Mouse (Mus musculus) heart, embryonic 16.5 days (tissue): ENCODE data around the gene Dab1. TPM values are rescaled to one million over a fixed set of nuclear protein-coding genes. Genes with fewer than 3 reads are reported as not detected.

Experiments used
- ATAC-seq: fragments of 200-750 bp; cut with Nextera tagmentation; replicated peaks from 2 replicates; pipeline ENCODE4 v1.8.0; 2017; ENCODE audit warnings: moderate number of reproducible peaks; ENCODE audit not compliant: insufficient read depth, low FRiP score; ENCODE audit errors: extremely low read depth
- H3K27ac ChIP-seq: fragments of 300-500 bp; sonication (generic); 2 replicates; pipeline ENCODE4 v1.5.1; 2014; ENCODE audit warnings: mild to moderate bottlenecking, low read length, control low read depth, moderate library complexity
- H3K27me3 ChIP-seq: fragments of 300-500 bp; sonication (generic); 2 replicates; pipeline ENCODE4 v1.6.1; 2014; ENCODE audit warnings: low read length, mixed read lengths; ENCODE audit not compliant: control insufficient read depth, insufficient read depth
- H3K36me3 ChIP-seq: fragments of 300-500 bp; sonication (generic); 2 replicates; pipeline ENCODE4 v1.6.1; 2014; ENCODE audit not compliant: control insufficient read depth, insufficient read depth
- H3K4me1 ChIP-seq: fragments of 300-500 bp; sonication (generic); 2 replicates; pipeline ENCODE4 v1.6.1; 2014; ENCODE audit warnings: low read length, mixed read lengths; ENCODE audit not compliant: control insufficient read depth, insufficient read depth
- H3K4me2 ChIP-seq: fragments of 300-500 bp; sonication (generic); 2 replicates; pipeline ENCODE4 v1.6.1; 2014; ENCODE audit warnings: low read depth, mild to moderate bottlenecking, control low read depth, low read length
- H3K4me3 ChIP-seq: fragments of 300-500 bp; sonication (generic); 2 replicates; pipeline ENCODE4 v1.5.1; 2014; ENCODE audit warnings: mild to moderate bottlenecking, control low read depth, low read length
- H3K9ac ChIP-seq: fragments of 300-500 bp; sonication (generic); 2 replicates; pipeline ENCODE4 v1.6.1; 2014; ENCODE audit warnings: low read length, control low read depth
- H3K9me3 ChIP-seq: fragments of 300-500 bp; sonication (generic); replicated peaks from 2 replicates; pipeline ENCODE4 v1.6.1; 2016; ENCODE audit warnings: low read length; ENCODE audit not compliant: control insufficient read depth
- WGBS: fragments of 180-500 bp; shearing (Covaris S2); extraction: QIAGEN DNeasy Blood & Tissue Kit; methylation state at CpG from one replicate; pipeline ENCODE4 v1.1.7; 2014; 5-methylcytosine and 5-hydroxymethylcytosine counted together
- polyA plus RNA-seq: library from polyadenylated mRNA; unstranded; fragments of >200 nt; fragmentation: Nextera tagmentation; extraction: Ambion mirVana; gene quantifications from 2 replicates; pipeline ENCODE4 v1.2.1, GENCODE M21; 2015

Dab1 gene
- polyA plus RNA-seq, 1 experiment from 2014 or later = 0.85 TPM

- Histone ChIP-seq H3K27me3 (peaks cover 45% of the 10 kb centered on the region), H3K9ac (no peak overlapping the region), H3K4me3 (no peak overlapping the region), H3K36me3 (no peaks in the 10 kb centered on the region), H3K4me1 (no peaks in the 10 kb centered on the region), H3K4me2 (no peak overlapping the region), H3K9me3 (no peaks in the 10 kb centered on the region), H3K27ac (no peak overlapping the region)
- ATAC-seq = no peak
- WGBS = 26% methylated on average over 18 of the region's 18 CpGs
These were observed 1.5 kb downstream of the Dab1 start for GRCm38 (mm10) chr4:103620590-103621155.

DNA sequence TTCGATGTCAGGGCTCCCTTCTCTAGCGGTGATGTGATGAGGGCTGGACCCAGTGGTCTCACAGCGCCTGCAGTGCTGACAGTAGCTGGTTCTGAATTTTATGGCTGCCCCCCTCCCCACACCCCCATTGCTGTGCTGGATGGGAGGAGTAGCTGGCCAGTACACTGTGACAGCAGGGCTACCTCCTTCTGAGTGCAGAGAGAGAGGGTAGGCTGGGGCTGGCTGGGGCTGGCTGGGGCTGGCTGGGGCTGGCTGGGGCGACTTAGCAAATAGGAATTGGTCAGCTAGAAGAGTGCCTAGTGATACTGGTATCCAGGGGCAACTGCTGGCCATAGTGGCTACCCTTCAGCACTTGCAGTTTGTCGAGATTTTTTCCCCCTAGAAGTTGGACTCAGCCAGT is 2.4 kb downstream of the Dab1 start:
- no peak overlapping the region for H3K4me2 ChIP-seq
- H3K9ac ChIP-seq = no peak overlapping the region
- no peak for ATAC-seq
- H3K9me3 ChIP-seq = no peaks in the 10 kb centered on the region
- no peaks in the 10 kb centered on the region for H3K36me3 ChIP-seq
- peaks cover 45% of the 10 kb centered on the region for H3K27me3 ChIP-seq
- H3K4me1 ChIP-seq = no peaks in the 10 kb centered on the region
- WGBS = 27% methylated on average over 5 of the region's 5 CpGs
- H3K4me3 ChIP-seq = no peak overlapping the region
- H3K27ac ChIP-seq = no peak overlapping the region

DNA sequence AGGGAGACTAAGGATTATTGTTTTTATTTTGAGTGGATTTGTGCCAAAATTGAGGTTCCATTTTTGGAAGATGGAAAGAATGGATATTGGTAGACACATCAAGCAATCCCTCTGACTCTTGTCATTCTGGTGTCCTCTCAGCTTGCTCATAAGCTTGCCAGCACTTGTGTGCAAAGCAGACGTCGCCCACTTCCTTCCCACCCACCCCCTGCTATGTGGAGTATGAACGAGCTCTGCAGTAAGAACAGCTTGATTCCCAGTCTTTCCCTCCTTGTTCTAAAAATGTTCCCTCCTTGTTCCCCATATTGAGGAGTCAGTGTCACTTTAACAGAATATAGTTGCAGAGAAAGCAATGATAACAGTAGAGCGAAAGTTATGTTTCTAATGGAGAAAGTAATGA is 11.0 kb downstream of the Dab1 start:
- H3K9ac ChIP-seq = no peak overlapping the region
- WGBS = 61% methylated on average over 4 of the region's 4 CpGs

GRCm38 (mm10) chr4:103636168-103636776 is 17.1 kb downstream of the Dab1 start:
- Histone ChIP-seq H3K9ac (no peak overlapping the region), H3K27ac (no peak overlapping the region), H3K9me3 (no peaks in the 10 kb centered on the region), H3K36me3 (no peaks in the 10 kb centered on the region), H3K27me3 (no peaks in the 10 kb centered on the region), H3K4me2 (no peak overlapping the region), H3K4me3 (no peak overlapping the region), H3K4me1 (no peaks in the 10 kb centered on the region)
- WGBS = 60% methylated on average over 5 of the region's 5 CpGs
- no peak for ATAC-seq

More for the DNA sequence above, 11.0 kb downstream of the Dab1 start:
- Histone ChIP-seq H3K9me3 (no peaks in the 10 kb centered on the region), H3K27ac (no peak overlapping the region), H3K4me3 (no peak overlapping the region), H3K36me3 (no peaks in the 10 kb centered on the region), H3K4me2 (no peak overlapping the region), H3K27me3 (no peaks in the 10 kb centered on the region), H3K4me1 (no peaks in the 10 kb centered on the region)
- no peak for ATAC-seq

DNA sequence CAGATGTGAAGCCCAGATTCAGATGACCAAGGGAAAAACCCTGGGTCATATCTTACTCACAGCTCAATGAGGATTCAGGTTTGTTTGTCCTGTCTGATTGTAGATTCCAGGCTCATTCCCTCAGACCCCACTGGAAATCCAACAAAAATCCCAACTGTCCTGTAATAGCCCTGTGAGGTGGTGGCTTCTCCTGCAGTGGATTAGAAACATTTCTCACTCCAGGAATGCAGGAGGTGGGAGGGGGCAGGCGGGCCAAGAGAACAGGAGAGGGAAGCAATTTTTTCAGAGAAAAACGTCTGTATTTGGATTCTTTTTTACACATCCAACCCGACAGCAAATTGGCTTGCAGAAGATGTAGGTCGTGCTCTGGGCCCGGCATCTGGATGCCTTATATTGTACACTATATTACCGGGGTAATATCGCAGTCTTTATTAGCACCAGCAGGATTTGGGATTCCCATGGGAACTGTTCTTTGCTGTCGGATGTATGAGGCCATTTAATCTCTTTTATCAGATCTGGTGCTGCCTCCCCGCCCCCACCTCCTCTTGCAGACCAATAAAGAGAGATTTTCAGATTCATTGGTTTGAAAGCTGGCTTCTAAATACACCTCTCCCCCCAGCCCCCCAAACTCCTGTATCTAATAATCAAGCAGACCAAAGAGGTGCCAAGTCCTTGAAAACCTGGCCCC is 29.2 kb downstream of the Dab1 start:
- WGBS = 57% methylated on average over 9 of the region's 9 CpGs
- no peak for ATAC-seq
- no peaks in the 10 kb centered on the region for H3K36me3 ChIP-seq

GRCm38 (mm10) chr4:103655740-103656139 is 36.6 kb downstream of the Dab1 start:
- no peaks in the 10 kb centered on the region for H3K36me3 ChIP-seq
- 28% methylated on average over 6 of the region's 6 CpGs for WGBS
- H3K9ac ChIP-seq = no peak overlapping the region
- no peaks in the 10 kb centered on the region for H3K9me3 ChIP-seq
- no peaks in the 10 kb centered on the region for H3K27me3 ChIP-seq
- no peak overlapping the region for H3K4me2 ChIP-seq
- no peaks in the 10 kb centered on the region for H3K4me1 ChIP-seq
- ATAC-seq = no peak
- no peak overlapping the region for H3K4me3 ChIP-seq
- no peak overlapping the region for H3K27ac ChIP-seq

More for the DNA sequence above, 29.2 kb downstream of the Dab1 start:
- no peak overlapping the region for H3K4me2 ChIP-seq
- no peaks in the 10 kb centered on the region for H3K9me3 ChIP-seq
- H3K27me3 ChIP-seq = no peaks in the 10 kb centered on the region
- H3K4me3 ChIP-seq = no peak overlapping the region
- no peaks in the 10 kb centered on the region for H3K4me1 ChIP-seq
- H3K9ac ChIP-seq = no peak overlapping the region
- no peak overlapping the region for H3K27ac ChIP-seq

DNA sequence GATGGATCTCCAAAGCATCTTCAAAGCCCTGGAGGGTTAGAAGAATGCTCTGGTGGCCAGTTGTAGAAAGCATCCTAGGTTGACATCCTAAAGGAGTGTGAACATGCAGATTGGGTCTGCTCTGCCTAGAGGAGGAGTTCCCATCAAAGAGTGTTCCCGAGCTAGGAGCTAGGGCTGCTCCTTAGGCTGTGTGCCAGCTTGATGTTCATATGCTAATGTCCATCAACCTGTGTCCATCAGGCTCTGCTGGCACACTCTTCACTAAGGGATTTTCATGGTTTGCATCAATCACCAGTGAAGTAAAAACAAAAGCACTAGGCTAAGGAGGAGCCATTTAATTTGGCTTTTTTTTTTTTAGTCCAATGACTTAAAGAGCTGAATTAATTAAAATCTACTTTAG is 42.2 kb downstream of the Dab1 start:
- Histone ChIP-seq H3K36me3 (no peaks in the 10 kb centered on the region), H3K27me3 (no peaks in the 10 kb centered on the region), H3K4me1 (no peaks in the 10 kb centered on the region), H3K4me2 (no peak overlapping the region), H3K9me3 (no peaks in the 10 kb centered on the region), H3K4me3 (no peak overlapping the region), H3K9ac (no peak overlapping the region), H3K27ac (no peak overlapping the region)
- no peak for ATAC-seq
- 38% methylated on average over 1 of the region's 1 CpGs for WGBS

GRCm38 (mm10) chr4:103667438-103667837 is 48.3 kb downstream of the Dab1 start:
- H3K9me3 ChIP-seq = no peaks in the 10 kb centered on the region
- ATAC-seq = no peak
- WGBS = 63% methylated on average over 4 of the region's 4 CpGs
- H3K27me3 ChIP-seq = no peaks in the 10 kb centered on the region
- no peak overlapping the region for H3K4me2 ChIP-seq
- H3K4me1 ChIP-seq = no peaks in the 10 kb centered on the region
- no peak overlapping the region for H3K27ac ChIP-seq
- H3K4me3 ChIP-seq = no peak overlapping the region
- H3K36me3 ChIP-seq = no peaks in the 10 kb centered on the region
- H3K9ac ChIP-seq = no peak overlapping the region

- no peak for ATAC-seq
- Histone ChIP-seq H3K27ac (no peak overlapping the region), H3K9ac (no peak overlapping the region), H3K27me3 (no peaks in the 10 kb centered on the region), H3K4me1 (no peaks in the 10 kb centered on the region), H3K4me3 (no peak overlapping the region), H3K4me2 (no peak overlapping the region), H3K9me3 (no peaks in the 10 kb centered on the region), H3K36me3 (no peaks in the 10 kb centered on the region)
- WGBS = 79% methylated on average over 1 of the region's 1 CpGs
These were observed 58.0 kb downstream of the Dab1 start for GRCm38 (mm10) chr4:103677195-103677594.
